Mouse (Mus musculus): ENCODE results near the gene Lasp1.

Lasp1 gene

GRCm38 (mm10) chr11:97811569-97812362, 13.0 kb downstream of the Lasp1 start:
- no peak for DNase-seq

- no peak for DNase-seq
Observed at GRCm38 (mm10) chr11:97812491-97812921, 13.7 kb downstream of the Lasp1 start.

GRCm38 (mm10) chr11:97813085-97813484, 14.3 kb downstream of the Lasp1 start:
- no peak for DNase-seq

- DNase-seq = no peak
Observed at GRCm38 (mm10) chr11:97813746-97814515, 15.1 kb downstream of the Lasp1 start.

- DNase-seq = no peak
Observed at GRCm38 (mm10) chr11:97815736-97816135, 16.9 kb downstream of the Lasp1 start.

GRCm38 (mm10) chr11:97816176-97816575, 17.4 kb downstream of the Lasp1 start:
- no peak for DNase-seq

GRCm38 (mm10) chr11:97816916-97817315, 18.1 kb downstream of the Lasp1 start:
- no peak for DNase-seq

GRCm38 (mm10) chr11:97817379-97817778, 18.6 kb downstream of the Lasp1 start:
- no peak for DNase-seq

- DNase-seq = no peak
Observed at GRCm38 (mm10) chr11:97818003-97818402, 19.2 kb downstream of the Lasp1 start.

- no peak for DNase-seq
Observed at GRCm38 (mm10) chr11:97818571-97818970, 19.8 kb downstream of the Lasp1 start.

GRCm38 (mm10) chr11:97819102-97819501, 20.3 kb downstream of the Lasp1 start:
- DNase-seq = no peak

GRCm38 (mm10) chr11:97819923-97820322, 21.1 kb downstream of the Lasp1 start:
- no peak for DNase-seq

- DNase-seq = no peak
Observed at GRCm38 (mm10) chr11:97820840-97821239, 22.0 kb downstream of the Lasp1 start.

- no peak for DNase-seq
Observed at GRCm38 (mm10) chr11:97821401-97822064, 22.7 kb downstream of the Lasp1 start.

- no peak for DNase-seq
Observed at GRCm38 (mm10) chr11:97822840-97823603, 24.2 kb downstream of the Lasp1 start.

- no peak for DNase-seq
Observed at GRCm38 (mm10) chr11:97824168-97824567, 25.4 kb downstream of the Lasp1 start.

GRCm38 (mm10) chr11:97824895-97825294, 26.1 kb downstream of the Lasp1 start:
- DNase-seq = no peak

GRCm38 (mm10) chr11:97825295-97825694, 26.5 kb downstream of the Lasp1 start:
- DNase-seq = peak; percentile 81

GRCm38 (mm10) chr11:97825971-97826370, 27.2 kb downstream of the Lasp1 start:
- peak; percentile 70 for DNase-seq

- peak; percentile 46 for DNase-seq
Observed at GRCm38 (mm10) chr11:97826414-97826813, 27.6 kb downstream of the Lasp1 start.

- no peak for DNase-seq
Observed at GRCm38 (mm10) chr11:97827654-97828053, 28.9 kb downstream of the Lasp1 start.

- DNase-seq = peak; percentile 7
Observed at GRCm38 (mm10) chr11:97829365-97829764, 30.6 kb downstream of the Lasp1 start.

Data from thymus, postnatal 4 days (tissue).